Mouse (Mus musculus): Measurements from ENCODE around the gene Gm4791.

GRCm38 (mm10) chr9:47041569-47041968 lies 43.0 kb downstream of the Gm4791 start:
- TF ChIP-seq CEBPB (IDR thresholded peaks at IDR 0.05; ENCODE audit: low read depth) (no peak), MYOG (IDR thresholded peaks at IDR 0.05; ENCODE audit: control insufficient read depth, extremely low read depth, insufficient read length) (no peak), CTCF (IDR thresholded peaks at IDR 0.05; ENCODE audit: control insufficient read depth, insufficient read depth, insufficient read length) (no peak), FOSL1 (IDR thresholded peaks at IDR 0.05; ENCODE audit: insufficient read depth, low read length, poor library complexity, severe bottlenecking) (no peak), MAX (IDR thresholded peaks at IDR 0.05) (no peak)
